Mouse (Mus musculus) induced T-regulatory cell, adult 2 months (primary cell): ENCODE data around the gene Syt1.

Experiments used
- DNase-seq: peaks from one replicate; pipeline ENCODE4 v3.0.0-alpha.2; 2012; ENCODE audit warnings: low read depth

The Syt1 gene

GRCm38 (mm10) chr10:109010241-109011193 is at the start of gene Syt1:
TSS of gene Syt1 (minus strand) at chr10:109010982.
- no peak for DNase-seq

- DNase-seq = no peak
Observed at GRCm38 (mm10) chr10:109056500-109056899, 45.7 kb upstream of the Syt1 start.

DNA sequence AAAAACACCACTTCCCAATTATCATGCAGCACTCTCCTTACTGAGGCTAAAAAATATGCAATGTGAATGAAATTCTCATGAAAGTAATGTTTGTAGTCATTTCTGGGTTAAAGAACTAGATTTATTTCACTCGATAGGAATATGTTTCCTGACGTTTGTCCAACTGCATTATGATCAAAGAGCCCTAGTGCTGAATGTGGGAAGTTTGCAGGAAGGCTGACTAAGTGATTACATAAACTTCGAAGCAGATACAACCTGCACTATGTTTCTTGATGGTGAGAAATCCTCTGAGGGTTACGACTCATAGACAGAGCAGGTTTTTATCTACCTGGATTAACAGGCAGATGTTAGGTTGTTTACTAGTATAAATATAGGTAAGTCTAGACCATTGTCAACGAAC is 36.8 kb upstream of the Syt1 start:
- DNase-seq = no peak

- no peak for DNase-seq
Observed at GRCm38 (mm10) chr10:109046988-109047387, 36.2 kb upstream of the Syt1 start.

DNA sequence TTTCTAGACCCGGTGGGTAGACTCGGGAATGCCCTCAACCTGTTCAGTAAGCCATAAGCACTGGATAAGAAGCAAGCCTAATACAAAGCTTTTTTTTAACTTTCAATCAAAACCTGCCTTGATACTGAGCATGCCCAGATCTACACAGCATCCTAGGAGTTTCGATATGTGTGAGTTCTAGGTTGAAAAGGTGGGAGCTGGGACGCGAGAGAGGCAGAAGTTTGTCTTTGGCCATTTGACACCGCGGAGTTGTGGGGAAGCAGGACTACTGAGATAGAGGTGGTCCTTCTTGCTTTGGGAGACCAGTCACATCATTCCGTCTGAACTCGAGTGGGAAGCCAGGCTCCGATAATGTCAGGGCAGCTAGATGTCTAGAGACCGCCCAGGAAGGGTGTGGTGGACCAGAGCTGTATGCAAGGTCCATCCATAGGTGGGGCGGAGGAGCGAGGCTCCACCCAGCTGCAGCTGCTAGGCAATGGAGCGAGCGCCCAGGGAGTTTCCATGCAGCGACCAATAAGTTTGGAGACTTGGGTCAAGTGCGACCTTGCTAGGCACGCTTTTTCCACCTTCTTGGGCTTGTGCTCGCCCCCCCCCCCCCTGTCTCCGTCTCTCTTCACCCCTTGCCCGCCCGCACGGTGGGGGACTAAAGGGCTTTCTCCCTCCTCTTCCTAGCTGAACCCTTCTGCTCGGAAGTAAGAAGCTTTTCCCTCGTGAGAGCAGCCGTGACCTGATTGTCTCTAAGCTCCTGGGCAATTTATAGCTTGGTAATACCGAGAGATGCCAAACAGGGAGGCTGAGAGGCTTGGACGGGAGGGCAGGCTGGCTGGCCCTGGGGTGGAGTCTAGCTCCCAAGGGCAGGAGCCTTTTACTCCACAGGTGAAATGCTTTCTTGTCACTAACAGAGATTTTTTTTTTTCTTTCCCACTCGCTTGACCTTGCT is 714 bp upstream of the Syt1 start:
- DNase-seq = no peak

- no peak for DNase-seq
Observed at GRCm38 (mm10) chr10:109009831-109010230, 951 bp downstream of the Syt1 start.

- DNase-seq = no peak
Observed at GRCm38 (mm10) chr10:109008456-109008855, 2.3 kb downstream of the Syt1 start.

- DNase-seq = no peak
Observed at GRCm38 (mm10) chr10:109003482-109003881, 7.3 kb downstream of the Syt1 start.

DNA sequence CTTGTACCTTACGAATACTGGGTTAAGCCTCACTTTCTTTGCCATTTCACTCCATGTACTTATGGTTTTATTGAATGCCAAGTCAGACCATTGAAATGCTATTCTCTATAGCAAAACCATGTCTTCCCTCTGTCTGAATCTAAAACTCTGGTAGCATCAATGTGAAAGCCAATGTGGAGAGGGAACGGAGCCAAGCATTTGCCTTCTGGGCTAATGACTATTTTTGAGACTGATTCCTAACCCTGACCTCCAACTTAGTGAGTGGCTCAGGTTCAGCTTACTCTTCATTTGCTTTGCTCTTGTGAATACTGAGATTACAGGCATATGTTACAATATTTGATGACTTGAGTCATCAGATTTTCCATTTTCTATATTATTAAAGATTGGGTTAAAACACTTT is 23.5 kb downstream of the Syt1 start:
- DNase-seq = no peak

GRCm38 (mm10) chr10:108979660-108980059 is 31.1 kb downstream of the Syt1 start:
- DNase-seq = no peak

- DNase-seq = no peak
Observed at GRCm38 (mm10) chr10:108954952-108955351, 55.8 kb downstream of the Syt1 start.

DNA sequence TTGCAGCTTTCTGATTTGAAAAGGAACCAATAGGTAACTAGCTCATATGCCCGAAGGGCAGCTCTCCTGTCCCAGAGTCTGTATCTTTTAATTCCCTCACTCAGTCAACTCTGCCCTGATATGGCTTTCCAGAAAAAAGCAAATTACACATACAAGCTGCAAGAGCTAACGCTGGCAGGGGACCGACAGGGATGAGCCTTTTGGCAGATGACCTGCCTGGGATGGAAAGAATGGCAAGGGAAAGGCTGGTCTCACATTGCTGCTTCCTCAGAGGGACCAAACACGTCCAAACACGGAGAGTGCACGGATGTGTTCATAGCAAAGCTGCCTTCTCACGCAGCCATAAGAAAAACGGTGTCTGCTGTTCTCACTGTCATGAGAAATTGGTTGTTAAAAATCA is 58.6 kb downstream of the Syt1 start:
- no peak for DNase-seq

DNA sequence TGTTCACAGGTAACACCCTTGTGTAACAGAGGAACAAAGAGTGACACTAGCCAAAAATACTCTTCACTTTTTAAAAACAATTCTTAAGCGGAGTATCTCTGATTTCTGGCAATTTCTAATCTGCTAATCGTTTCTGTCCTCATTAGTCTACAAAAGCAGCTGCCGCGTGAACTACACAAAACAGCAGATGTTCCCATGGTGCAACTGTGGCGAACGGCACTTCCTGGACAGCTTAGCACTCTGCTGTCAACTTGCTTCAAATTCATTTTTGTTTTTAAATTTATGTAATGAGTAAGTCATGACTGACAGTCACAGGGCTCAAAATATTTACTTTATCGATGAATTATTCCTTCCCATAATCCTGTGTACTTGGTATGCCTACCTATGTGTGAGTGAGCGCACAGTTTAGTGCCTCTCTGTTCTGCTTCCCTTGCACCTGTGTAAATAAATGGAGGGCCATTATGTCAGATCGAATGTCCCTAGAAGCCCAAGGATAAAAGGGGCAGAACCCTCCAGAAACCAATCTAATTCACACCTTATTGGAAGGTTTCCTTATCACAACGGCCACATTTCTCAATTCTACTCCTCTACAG is 73.8 kb downstream of the Syt1 start:
- no peak for DNase-seq

DNA sequence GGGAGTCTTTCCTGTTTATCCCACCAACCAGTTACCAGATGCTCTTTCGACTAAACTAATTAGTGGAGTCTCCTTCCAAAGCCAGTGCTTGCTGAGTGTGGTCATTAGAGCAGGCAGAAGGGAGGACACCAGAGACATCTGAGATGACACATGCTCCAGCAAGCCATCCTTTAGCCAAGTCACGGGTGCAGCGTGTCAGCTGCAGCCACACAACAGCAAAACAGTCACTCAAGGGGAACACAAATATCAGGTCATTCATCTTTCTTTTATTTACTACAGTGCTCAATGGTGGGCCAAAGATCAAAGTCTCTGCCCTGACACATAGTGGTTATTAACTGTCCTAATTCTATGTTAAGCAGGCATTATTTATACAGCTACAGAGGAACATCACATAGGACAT is 80.5 kb downstream of the Syt1 start:
- DNase-seq = no peak

DNA sequence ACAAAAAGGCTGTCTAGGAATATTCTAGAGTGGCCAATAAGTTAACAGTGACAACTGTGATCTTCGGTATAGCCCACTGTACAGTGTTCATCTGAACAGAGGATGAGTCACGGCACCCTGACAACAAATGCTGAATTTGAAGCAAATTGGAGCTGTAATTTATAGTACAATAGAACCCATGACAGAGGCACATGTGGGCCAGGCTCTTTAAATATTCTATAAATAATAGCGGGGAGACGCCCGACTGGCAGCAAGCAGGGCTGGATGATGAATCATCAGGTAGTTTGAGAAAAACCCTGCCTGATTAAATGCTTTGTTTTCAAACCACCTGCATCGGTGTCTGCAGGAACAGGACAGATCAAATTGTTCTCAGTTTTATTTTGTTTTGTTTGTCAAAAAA is 81.1 kb downstream of the Syt1 start:
- no peak for DNase-seq

GRCm38 (mm10) chr10:108905264-108905663 is 105.5 kb downstream of the Syt1 start:
- no peak for DNase-seq

- DNase-seq = no peak
Observed at GRCm38 (mm10) chr10:108904371-108904770, 106.4 kb downstream of the Syt1 start.

GRCm38 (mm10) chr10:108896529-108896928 is 114.3 kb downstream of the Syt1 start:
- DNase-seq = no peak

DNA sequence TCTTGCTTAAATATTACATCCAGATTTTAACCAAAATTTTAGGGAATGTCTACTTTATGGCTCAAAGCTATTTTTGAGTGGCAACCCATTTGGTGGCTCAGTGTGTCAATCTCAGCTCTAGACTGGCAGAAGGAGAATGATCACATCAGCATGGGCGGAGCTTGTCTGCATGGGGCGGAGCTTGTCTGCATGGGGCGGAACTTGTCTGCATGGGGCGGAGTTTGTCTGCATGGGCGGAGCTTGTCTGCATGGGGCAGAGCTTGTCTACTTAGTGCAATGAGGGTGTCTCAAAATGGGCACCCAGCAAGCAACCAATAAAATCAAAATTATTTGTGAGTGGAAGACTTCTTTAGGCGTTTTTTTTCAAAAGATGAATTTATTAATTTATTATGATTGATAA is 117.5 kb downstream of the Syt1 start:
- DNase-seq = no peak

GRCm38 (mm10) chr10:108892441-108892840 is 118.3 kb downstream of the Syt1 start:
- DNase-seq = no peak

DNA sequence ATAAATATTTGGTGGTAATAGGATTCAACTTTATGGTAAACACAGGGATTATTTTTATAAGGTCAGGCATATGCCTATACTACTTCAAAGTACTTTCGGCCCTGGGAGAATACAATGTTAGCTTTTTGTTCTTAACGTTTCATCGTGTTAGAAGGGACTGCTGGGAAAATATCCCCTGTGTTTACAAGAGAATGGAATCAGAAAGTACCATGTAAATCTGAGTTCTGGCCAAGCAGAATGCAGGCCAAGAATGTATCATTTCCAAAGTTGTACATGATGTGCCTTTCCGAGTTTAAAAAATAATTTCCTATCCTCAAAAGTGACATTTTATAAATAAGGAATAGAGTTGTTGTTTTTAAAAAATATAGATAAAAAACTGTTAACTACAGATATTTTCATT is 121.7 kb downstream of the Syt1 start:
- DNase-seq = no peak

DNA sequence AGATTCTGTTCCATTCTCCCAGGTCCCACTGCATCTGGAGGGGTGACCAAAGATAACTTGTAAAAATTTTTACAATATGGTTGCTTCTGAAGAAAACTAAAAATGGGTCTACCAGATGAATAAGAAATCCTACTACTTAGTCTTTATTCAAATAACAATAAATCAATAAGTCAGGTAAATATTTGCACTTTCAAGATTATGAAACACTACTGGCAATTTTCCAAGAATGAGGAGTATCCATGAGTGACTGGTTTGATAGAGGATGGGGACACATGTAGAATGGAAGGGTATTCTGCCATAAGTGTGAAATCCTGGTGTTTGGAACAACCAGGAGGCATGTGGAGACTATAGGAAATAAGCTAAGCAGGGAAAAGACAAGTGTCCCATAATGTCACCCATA is 124.0 kb downstream of the Syt1 start:
- no peak for DNase-seq
